Mouse (Mus musculus) embryonic facial prominence, embryonic 11.5 days (tissue): ENCODE measurements around the gene Arap1. TPM values are rescaled to one million over a fixed set of nuclear protein-coding genes. Genes with fewer than 3 reads are reported as not detected.

ENCODE experiments used
- ATAC-seq: fragments of 200-750 bp; cut with Nextera tagmentation; replicated peaks from 2 replicates; pipeline ENCODE4 v1.8.0; 2017; ENCODE audit warnings: low read depth; ENCODE audit not compliant: insufficient number of reproducible peaks, low FRiP score, low TSS enrichment
- DNase-seq: peaks from one replicate; pipeline ENCODE4 v3.0.0-alpha.2; 2015; ENCODE audit warnings: low spot score
- H3K27ac ChIP-seq: fragments of 300-500 bp; sonication (generic); replicated peaks from 2 replicates; pipeline ENCODE4 v1.5.1; 2014; ENCODE audit warnings: mild to moderate bottlenecking, low read depth, low read length, control low read depth
- H3K27me3 ChIP-seq: fragments of 300-500 bp; sonication (generic); 2 replicates; pipeline ENCODE4 v1.6.1; 2014; ENCODE audit warnings: mild to moderate bottlenecking, low read length, moderate library complexity, mixed read lengths; ENCODE audit not compliant: control insufficient read depth, insufficient read depth
- H3K36me3 ChIP-seq: fragments of 300-500 bp; sonication (generic); replicated peaks from 2 replicates; pipeline ENCODE4 v1.6.1; 2014; ENCODE audit warnings: low read depth, mild to moderate bottlenecking, low read length, moderate library complexity, mixed read lengths; ENCODE audit not compliant: control insufficient read depth, insufficient read depth
- H3K4me1 ChIP-seq: fragments of 300-500 bp; sonication (generic); 2 replicates; pipeline ENCODE4 v1.6.1; 2014; ENCODE audit warnings: low read length, mixed read lengths; ENCODE audit not compliant: control insufficient read depth, insufficient read depth
- H3K4me2 ChIP-seq: fragments of 300-500 bp; sonication (generic); 2 replicates; pipeline ENCODE4 v1.6.1; 2014; ENCODE audit warnings: low read depth, mild to moderate bottlenecking, control low read depth, low read length, moderate library complexity
- H3K4me3 ChIP-seq: fragments of 300-500 bp; sonication (generic); 2 replicates; pipeline ENCODE4 v1.5.1; 2014; ENCODE audit warnings: low read depth, low read length, control low read depth
- H3K9ac ChIP-seq: fragments of 300-500 bp; sonication (generic); replicated peaks from 2 replicates; pipeline ENCODE4 v1.6.1; 2014; ENCODE audit warnings: mild to moderate bottlenecking, control low read depth, low read length
- H3K9me3 ChIP-seq: fragments of 300-500 bp; sonication (generic); replicated peaks from 2 replicates; pipeline ENCODE4 v1.6.1; 2016; ENCODE audit warnings: mild to moderate bottlenecking, low read length, inconsistent platforms, mixed read lengths; ENCODE audit not compliant: control insufficient read depth
- WGBS: fragments of 180-500 bp; shearing (Covaris S2); extraction: QIAGEN DNeasy Blood & Tissue Kit; methylation state at CpG from one replicate; pipeline ENCODE4 v1.1.7; 2014; 5-methylcytosine and 5-hydroxymethylcytosine counted together
- polyA plus RNA-seq: library from polyadenylated mRNA; unstranded; fragments of >200 nt; fragmentation: Nextera tagmentation; extraction: Ambion mirVana; gene quantifications from 2 replicates; pipeline ENCODE4 v1.2.1, GENCODE M21; 2014

Arap1 gene
- polyA plus RNA-seq, 1 experiment from 2014 or later = 13.5 TPM

DNA sequence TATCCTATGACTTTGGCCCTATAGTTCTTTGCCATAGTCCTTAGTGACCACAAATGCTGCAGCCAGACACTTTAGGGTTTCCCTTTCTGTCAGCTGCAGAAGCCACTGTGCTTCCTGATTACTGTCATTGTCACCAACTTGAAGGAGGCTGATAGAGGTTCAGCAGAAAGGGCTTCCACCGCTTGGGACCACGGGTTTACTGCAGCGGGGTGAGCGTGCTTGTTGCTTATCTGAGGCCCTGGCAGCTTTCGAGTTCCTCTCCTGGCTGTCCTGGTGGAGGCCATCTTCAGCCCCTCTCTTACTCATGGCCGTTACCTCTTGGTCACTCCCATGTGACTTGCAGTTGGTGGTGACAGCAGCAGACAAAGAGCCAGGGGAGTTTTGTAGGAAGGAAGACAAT lies 41.4 kb downstream of the Arap1 start:
- ATAC-seq = no peak
- no peaks in the 10 kb centered on the region for H3K36me3 ChIP-seq
- H3K4me3 ChIP-seq = no peak overlapping the region
- no peak overlapping the region for H3K9ac ChIP-seq
- H3K9me3 ChIP-seq = no peaks in the 10 kb centered on the region
- peaks cover 5% of the 10 kb centered on the region; the same call in 1 of the 2 replicates for H3K4me1 ChIP-seq
- WGBS = 88% methylated on average over 6 of the region's 6 CpGs
- H3K27ac ChIP-seq = no peak overlapping the region
- DNase-seq = no peak
- no peaks in the 10 kb centered on the region for H3K27me3 ChIP-seq
- no peak overlapping the region for H3K4me2 ChIP-seq

DNA sequence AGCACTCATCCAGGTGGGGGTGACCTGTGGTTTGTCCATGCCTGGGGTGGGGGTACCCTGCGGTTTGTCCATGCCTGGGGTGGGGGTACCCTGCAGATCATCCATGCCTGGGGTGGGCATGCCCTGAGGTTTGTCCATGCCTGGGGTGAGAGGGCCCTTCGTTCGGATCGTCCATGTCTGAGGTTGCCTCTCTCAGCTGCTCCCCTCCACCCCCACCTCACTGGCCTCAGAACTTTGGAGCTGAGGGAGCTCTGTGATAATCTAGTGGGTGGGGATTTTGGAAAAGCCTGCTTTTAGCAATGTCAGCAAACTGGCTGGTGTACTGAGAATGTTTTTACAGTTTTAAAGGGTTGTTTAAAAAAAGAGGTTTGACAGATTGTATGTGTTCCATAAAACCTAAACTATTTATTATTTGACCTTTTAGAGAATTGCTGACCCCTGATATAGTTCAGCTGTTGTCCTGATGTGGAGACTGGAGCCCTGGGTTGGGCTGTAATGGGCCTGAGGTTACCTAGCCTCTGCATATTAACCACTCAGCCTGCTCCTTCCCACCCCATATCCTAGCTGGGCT lies 44.1 kb downstream of the Arap1 start:
- H3K27me3 ChIP-seq = no peaks in the 10 kb centered on the region
- peak overlapping the region; percentile 16; the same call in 1 of the 2 replicates for H3K27ac ChIP-seq
- H3K9ac ChIP-seq = no peak overlapping the region
- no peak for DNase-seq
- H3K4me3 ChIP-seq = no peak overlapping the region
- WGBS = 69% methylated on average over 4 of the region's 4 CpGs
- no peaks in the 10 kb centered on the region for H3K36me3 ChIP-seq
- H3K4me1 ChIP-seq = 0 out of 2 replicates have a peak, but pooled peaks cover 4% of the 10 kb centered on the region
- H3K4me2 ChIP-seq = no peak overlapping the region
- no peaks in the 10 kb centered on the region for H3K9me3 ChIP-seq
- ATAC-seq = no peak

DNA sequence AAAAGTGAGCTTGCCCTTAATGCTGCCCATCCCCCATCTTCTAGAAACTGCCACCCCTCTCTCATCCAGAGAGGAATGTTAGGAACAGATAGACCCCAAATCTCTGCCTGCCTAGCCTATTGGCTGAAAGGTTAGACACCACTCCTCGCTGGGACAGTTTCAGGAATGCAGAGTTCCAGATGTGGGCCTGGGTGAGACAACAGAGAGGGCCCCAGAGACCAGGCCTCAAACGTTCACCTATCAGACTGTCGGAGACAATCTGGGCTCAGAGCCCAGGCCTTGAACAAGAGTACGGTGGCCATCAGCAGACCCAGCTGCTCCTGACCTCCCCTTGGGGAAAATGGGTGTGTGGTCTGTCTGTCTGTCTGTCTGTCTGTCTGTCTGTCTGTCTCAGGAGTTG lies 45.1 kb downstream of the Arap1 start:
- ATAC-seq (0 out of 2 replicates have a peak, but pooled peaks have one; percentile 20), DNase-seq (peak; percentile 35)
- H3K36me3 ChIP-seq = no peaks in the 10 kb centered on the region
- no peak overlapping the region for H3K4me2 ChIP-seq
- H3K9me3 ChIP-seq = no peaks in the 10 kb centered on the region
- no peak overlapping the region for H3K4me3 ChIP-seq
- no peaks in the 10 kb centered on the region for H3K27me3 ChIP-seq
- no peak overlapping the region for H3K9ac ChIP-seq
- H3K27ac ChIP-seq = peak overlapping the region; percentile 60
- H3K4me1 ChIP-seq = 0 out of 2 replicates have a peak, but pooled peaks cover 4% of the 10 kb centered on the region
- 25% methylated on average over 4 of the region's 4 CpGs for WGBS

DNA sequence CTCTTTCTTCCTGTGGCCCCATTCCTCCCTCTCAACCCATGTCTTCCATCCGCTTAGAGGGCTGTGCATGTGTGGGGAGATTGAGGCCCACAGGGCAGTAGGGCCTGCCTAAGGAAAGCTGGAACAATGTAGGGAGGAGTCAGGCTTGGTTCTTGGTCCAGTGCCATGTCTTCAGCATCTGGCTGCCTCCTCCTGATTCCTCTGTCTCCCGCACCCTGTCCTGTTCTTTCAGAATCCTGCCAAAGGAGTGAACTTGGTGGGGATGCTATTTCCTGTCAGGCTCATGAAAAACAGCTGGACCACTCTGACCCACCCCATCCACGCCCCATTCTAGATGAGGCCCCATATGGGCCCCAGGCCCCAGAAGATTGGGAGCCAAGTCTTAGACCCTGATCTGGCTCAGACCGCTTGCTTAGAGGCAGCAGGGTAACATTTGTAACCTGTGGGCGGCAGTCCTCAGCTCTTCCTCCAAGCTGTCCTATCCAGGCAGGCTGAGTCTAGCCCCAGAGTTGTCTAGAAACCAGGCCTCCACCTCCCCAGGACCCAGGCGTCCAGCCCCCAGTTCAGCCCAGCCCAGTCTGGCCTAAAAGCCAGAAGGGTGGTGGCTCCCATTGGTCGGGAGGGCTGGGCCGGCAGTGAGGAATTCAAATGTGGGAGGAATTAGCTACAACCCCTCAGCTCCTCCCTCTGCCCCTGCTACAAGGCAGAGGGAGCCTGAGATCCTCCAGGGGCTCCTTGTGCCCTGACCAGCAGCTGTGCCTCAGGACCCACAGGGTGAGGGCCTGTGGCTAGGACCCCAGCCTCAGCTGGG lies 46.0 kb downstream of the Arap1 start:
- H3K4me1 ChIP-seq = 0 out of 2 replicates have a peak, but pooled peaks cover 4% of the 10 kb centered on the region
- no peaks in the 10 kb centered on the region for H3K36me3 ChIP-seq
- DNase-seq (peak; percentile 70), ATAC-seq (peak; percentile 58)
- H3K9me3 ChIP-seq = no peaks in the 10 kb centered on the region
- no peak overlapping the region for H3K4me2 ChIP-seq
- H3K9ac ChIP-seq = peak overlapping the region; percentile 46
- H3K27ac ChIP-seq = peak overlapping the region; percentile 60
- no peak overlapping the region; the same call in 1 of the 2 replicates for H3K4me3 ChIP-seq
- WGBS = 33% methylated on average over 8 of the region's 8 CpGs
- H3K27me3 ChIP-seq = no peaks in the 10 kb centered on the region

DNA sequence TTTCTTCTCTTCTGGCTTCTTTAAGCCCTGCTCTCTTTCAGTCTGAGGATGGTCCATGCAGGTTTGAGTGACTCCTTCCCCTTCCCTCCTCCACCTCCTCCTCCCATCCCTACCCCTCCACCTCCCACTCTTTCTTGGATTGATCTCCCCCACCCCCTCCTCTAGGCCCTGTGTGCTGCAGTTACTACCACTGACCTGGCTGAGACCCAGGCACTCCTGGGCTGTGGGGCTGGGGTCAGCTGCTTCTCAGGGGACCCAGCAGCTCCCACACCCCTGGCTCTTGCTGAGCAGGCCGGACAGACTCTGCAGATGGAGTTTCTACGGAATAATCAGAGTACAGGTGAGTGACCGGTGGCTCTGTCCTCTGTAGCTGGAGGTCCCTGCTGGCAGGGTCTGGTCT lies 46.7 kb downstream of the Arap1 start:
- WGBS = 65% methylated on average over 3 of the region's 3 CpGs
- Histone ChIP-seq H3K27me3 (no peaks in the 10 kb centered on the region), H3K4me1 (0 out of 2 replicates have a peak, but pooled peaks cover 4% of the 10 kb centered on the region), H3K9me3 (no peaks in the 10 kb centered on the region), H3K9ac (peak overlapping the region; percentile 46), H3K4me3 (no peak overlapping the region; the same call in 1 of the 2 replicates), H3K36me3 (no peaks in the 10 kb centered on the region), H3K27ac (peak overlapping the region; percentile 60), H3K4me2 (no peak overlapping the region)
- DNase-seq (no peak), ATAC-seq (peak; percentile 3; the same call in 1 of the 2 replicates)

DNA sequence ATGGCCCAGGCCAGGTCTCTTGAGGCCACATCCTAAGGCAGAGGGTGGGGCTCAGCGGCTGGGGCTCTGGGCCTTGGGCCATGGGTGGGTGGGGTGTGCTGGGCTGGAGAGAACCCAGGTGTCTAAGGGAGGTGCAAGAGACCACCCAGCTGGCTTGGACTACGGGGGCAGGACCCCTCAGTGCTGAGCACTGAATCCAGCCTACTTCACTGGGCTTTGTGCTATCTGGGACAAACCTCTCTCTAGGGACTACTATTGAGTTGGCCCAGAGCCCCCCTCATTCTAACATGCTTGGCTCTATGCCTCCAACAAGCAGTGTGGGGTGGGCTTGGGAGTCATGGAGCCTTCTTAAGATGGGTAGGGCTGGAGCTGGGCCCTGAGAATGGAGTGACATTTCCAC lies 47.6 kb downstream of the Arap1 start:
- H3K36me3 ChIP-seq = no peaks in the 10 kb centered on the region
- H3K27ac ChIP-seq = no peak overlapping the region
- no peak overlapping the region for H3K9ac ChIP-seq
- DNase-seq (no peak), ATAC-seq (no peak)
- no peak overlapping the region for H3K4me3 ChIP-seq
- no peaks in the 10 kb centered on the region for H3K27me3 ChIP-seq
- H3K4me2 ChIP-seq = no peak overlapping the region
- 84% methylated on average over 2 of the region's 2 CpGs for WGBS
- no peaks in the 10 kb centered on the region for H3K9me3 ChIP-seq
- H3K4me1 ChIP-seq = 0 out of 2 replicates have a peak, but pooled peaks cover 4% of the 10 kb centered on the region

DNA sequence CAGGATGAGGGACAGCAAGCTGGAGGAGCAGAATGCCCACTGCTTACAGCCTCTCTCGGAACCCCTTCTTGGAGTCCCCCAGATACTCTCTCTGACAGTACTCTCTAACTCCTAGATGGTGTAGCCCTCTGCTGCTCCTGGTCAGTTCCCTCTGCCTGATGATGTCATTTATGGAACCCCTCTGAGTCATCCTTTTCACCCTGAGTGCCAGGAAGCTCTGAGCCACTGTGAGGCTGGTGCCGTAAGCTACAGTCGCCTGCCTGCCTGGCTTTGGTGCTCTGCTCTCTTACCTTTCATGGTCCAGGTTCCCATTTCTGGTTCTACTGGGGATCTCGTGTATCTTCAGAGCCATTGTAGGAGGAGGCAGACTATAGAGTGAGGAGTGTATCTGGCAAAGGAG lies 49.3 kb downstream of the Arap1 start:
- Histone ChIP-seq H3K36me3 (no peaks in the 10 kb centered on the region), H3K9me3 (no peaks in the 10 kb centered on the region), H3K27ac (no peak overlapping the region), H3K4me3 (no peak overlapping the region), H3K27me3 (no peaks in the 10 kb centered on the region), H3K4me2 (no peak overlapping the region), H3K4me1 (0 out of 2 replicates have a peak, but pooled peaks cover 4% of the 10 kb centered on the region), H3K9ac (no peak overlapping the region)
- no peak for DNase-seq
- 91% methylated on average over 4 of the region's 4 CpGs for WGBS
- no peak for ATAC-seq

DNA sequence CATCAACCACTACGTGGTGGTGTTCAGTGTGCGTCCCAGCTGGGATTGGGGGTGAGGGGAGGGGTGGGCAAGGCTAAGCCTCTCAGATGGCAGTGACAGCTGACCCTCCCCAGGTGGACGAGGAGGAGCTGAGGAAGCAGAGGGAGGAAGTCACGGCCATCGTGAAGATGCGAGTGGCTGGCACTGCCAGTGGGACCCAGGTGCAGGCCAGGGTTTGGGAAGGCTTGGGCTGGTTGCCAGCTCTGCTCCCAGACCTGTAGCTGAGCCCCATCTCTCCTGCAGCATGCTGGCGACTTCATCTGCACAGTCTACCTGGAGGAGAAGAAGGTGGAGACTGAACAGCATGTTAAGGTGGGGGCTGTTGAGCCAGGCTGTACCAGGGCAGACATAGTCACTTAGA lies 53.6 kb downstream of the Arap1 start:
- Histone ChIP-seq H3K9me3 (no peaks in the 10 kb centered on the region), H3K36me3 (no peaks in the 10 kb centered on the region), H3K4me1 (no peaks in the 10 kb centered on the region), H3K9ac (no peak overlapping the region), H3K4me3 (no peak overlapping the region), H3K4me2 (no peak overlapping the region), H3K27ac (no peak overlapping the region), H3K27me3 (no peaks in the 10 kb centered on the region)
- no peak for DNase-seq
- WGBS = 89% methylated on average over 7 of the region's 7 CpGs
- ATAC-seq = no peak
